Mouse (Mus musculus) thymus, postnatal 36 days (tissue): ENCODE data around the gene Agtr1b.
A peak's percentile ranks its signal among the peaks of the same experiment; 100 is the strongest.

Experiments used
- DNase-seq, 2 experiments: peaks; one replicate each; pipeline ENCODE4 v3.0.0; 2022; ENCODE audit warnings: mixed read lengths in 2 of 2

Agtr1b gene

DNA sequence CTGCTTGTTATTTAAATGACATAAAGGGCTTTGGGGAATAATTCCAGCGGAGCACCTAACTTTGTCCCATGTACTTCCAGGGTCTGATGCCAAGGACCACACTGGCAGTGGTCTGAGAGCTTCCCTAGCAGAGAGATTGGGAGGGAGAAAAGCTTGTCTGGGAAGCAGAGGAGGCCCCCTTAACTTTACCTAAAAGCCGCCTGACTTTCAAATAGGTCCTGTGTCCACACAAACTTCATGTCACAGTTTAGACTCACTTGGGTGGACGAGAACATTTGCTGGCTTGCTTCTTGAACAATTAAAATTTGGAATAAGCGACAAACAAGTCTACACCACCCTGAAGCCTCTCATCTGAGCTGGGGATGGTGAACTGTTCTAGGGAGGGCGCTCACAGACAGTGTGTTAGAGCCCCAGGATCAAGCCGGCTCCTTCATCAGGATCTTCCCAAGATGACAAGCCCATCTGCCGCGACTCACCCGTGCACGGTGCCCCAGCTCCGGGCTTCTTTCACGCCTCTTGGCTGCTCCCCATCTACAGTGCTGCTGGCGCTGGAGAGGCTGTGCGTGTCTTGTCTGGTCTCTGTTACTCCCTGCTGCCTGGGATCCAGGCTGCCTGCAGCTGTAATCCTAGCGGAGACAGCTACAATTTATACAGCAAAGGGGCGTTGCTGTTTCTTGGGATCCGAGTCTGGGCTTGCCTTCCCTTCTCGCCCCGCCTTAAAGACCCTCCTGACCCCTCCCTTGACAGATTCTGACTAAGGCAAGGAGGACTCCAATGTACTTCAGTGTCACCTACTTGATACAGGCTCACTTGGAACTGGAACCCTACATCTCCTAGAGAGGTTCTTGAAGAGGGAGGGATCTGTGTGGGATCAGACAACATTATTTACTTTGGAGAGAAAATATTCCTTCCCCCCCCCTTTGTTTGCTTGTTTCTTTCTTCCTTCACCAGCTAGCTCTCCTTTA lies at the start of gene Agtr1b:
Agtr1b (minus strand) TSS at position 620 of the 965 bp plus-strand sequence.
- no peak for DNase-seq

GRCm38 (mm10) chr3:20353598-20353997 lies 13.4 kb downstream of the Agtr1b start:
- no peak for DNase-seq

- DNase-seq, result no peak
Measured at GRCm38 (mm10) chr3:20348206-20348605, 18.8 kb downstream of the Agtr1b start.

DNA sequence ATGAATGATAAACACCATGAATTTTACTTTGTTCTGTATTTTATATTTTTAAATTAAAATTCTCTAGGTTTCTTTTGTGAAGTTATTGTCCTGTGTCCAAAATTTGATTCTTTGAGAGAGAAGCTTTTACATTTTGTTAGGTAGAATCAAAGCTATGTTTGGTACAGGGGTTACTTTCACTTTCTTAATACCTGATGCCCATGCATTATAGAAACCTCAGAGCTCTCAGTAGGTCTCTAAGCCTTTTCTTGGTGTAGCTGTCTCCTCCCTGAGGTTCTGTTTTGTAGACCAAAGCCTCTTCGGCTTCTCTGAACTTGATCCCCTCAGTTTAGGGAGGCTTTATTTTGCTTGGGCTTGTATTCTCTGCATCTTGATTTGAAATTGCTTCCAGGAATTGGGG lies 26.6 kb downstream of the Agtr1b start:
- DNase-seq, result no peak

- peak; percentile 17 to 23 for DNase-seq
Measured at GRCm38 (mm10) chr3:20334681-20335080, 32.3 kb downstream of the Agtr1b start.

DNA sequence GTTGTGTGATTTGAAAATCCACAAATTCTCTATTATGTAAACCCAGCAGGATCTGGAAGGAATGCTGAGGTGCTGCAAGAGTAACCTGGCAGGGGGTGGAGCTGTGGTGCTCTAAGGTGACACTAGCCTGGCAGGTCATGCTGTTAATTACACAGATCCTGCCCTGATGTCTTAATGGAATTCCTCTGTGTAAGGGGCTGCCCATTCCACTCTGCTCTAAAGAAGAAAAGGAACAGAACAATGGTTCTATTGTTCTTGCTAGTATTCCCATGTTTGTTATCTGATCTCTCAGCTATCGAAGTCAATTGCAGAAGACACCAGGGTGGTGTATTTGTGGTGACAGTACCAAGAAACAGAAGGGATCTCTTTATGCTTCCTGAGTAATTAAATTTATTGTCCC lies 49.7 kb downstream of the Agtr1b start:
- DNase-seq, result no peak

- no peak for DNase-seq
Measured at GRCm38 (mm10) chr3:20309142-20309541, 57.8 kb downstream of the Agtr1b start.

- DNase-seq, result no peak
Measured at GRCm38 (mm10) chr3:20307256-20307655, 59.7 kb downstream of the Agtr1b start.

DNA sequence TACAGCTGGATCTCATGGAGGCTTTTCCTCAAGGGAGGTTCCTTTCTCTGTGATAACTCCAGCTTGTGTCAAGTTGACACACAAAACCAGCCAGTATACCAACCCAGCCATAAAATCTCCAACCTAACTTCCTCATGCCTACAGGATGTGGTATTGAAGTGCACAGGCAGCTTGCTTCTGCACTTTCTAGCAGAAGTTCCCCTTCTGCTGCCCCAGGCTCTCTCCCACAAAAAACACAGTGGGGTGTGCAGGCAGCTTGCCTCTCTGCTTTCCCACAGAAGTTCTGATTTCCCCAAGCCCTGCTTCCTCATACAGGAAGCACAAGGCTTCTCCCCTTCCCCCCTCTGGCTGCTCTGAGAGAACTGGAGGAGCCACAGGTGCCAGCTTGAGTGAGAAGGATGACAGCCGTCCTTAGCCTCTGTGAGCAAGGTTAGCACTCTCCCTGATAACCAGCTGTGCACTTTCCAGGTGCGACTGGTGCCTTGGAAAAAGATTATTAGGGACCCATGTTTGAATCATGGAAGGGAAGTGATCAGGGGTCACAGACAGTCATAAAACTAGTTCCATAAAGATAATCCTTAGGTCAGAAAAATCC lies 62.1 kb downstream of the Agtr1b start:
- peak; percentile 6 to 29 for DNase-seq

DNA sequence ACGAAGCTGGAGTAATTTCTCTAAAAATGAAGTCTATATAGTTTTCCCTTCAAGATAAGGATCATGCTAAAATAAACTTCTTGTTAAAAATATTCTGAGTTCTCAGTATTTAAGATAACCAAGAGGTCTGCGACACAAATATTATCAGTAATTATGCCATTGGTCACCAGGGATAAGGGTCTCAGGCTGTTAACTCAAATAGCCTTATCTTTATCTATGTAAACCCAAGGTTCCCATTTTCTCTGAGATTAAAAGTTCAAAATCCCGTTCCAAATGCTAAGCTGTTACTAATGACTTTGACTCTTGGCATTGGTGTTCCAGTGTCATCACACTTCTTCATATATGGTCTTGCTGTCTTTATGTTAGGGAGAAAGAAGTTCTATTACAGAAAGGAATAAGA lies 71.4 kb downstream of the Agtr1b start:
- DNase-seq, result no peak

GRCm38 (mm10) chr3:20294542-20295348 lies 72.2 kb downstream of the Agtr1b start:
- no peak for DNase-seq

- no peak for DNase-seq
Measured at GRCm38 (mm10) chr3:20291370-20291769, 75.6 kb downstream of the Agtr1b start.

DNA sequence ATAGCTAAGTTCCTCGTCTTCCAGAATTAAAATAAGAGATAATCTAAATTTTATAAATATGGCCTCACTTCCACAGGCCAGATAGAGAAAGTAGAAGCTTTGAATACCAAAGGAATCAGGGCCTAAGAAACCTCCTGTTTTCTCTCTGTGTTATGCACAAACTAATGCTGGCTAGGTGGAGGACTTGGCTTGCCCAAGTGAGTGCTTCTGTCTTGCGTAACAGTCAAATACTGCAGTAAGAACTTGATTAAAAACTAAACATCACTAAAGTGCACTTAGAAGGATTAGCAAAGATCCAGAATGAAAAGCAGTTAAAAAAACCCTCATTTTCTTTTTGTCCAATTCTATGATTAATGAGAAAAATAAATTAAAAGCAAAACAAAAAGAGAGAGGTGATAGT lies 78.2 kb downstream of the Agtr1b start:
- DNase-seq, result no peak

- DNase-seq, result no peak
Measured at GRCm38 (mm10) chr3:20281796-20282195, 85.2 kb downstream of the Agtr1b start.

DNA sequence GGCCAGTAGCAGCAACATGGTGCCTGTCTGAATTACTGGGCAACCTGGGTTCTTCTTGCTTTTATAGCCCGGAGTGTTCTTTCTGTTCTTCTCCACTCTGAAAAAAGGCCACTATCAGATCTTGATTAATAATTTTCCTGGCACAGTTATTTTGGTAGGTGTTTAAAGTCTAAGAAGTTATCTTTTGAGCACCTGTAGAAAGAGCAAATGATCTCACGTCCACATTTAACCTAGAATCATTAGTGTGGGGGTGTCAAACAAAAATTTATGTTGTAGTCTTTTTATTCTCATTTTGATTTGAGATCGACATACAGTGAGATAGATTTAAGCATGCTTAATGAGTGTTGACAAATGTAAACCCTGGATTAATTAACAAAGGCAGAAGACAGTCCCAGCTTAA lies 91.3 kb downstream of the Agtr1b start, which contains the start of gene Cpb1:
Cpb1 (minus strand) TSS at position 101 of the 400 bp plus-strand sequence.
- no peak for DNase-seq
